In the genomic region with DNA sequence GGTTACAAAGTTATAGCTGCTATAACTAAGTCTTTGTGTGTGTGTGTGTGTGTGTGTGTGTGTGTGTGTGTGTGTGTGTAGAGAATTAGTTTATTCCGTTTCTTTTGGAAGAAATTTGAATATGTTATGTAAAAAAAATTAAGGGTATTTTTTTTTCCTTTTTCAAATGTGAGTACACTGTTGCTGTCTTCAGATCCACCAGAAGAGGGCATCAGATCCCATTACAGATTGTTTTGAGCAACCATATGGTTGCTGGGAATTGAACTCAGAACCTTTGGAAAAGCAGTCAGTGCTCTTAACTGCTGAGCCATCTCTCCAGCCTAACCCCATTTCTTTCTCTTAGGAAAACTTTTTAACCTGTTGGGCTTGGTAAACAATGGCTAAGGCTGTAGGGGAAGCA, we compare ENCODE assay signal across 12 mouse cellular contexts.
"Had no signal": no experiment of that assay in that cellular context is flagged by ENCODE, and none has a peak within 500 bp of the region (broad histone marks: within the 10 kb centered on the region; RNA-seq: fewer than 3 reads in every experiment).

No protein-coding gene starts in this region.

- H3K27ac ChIP-seq: limb, embryonic 13.5 days; liver, embryonic 15.5 days; midbrain, embryonic 10.5 days; neural tube, embryonic 13.5 days had no signal

- H3K36me3 ChIP-seq: limb, embryonic 13.5 days; liver, embryonic 15.5 days had no signal

- H3K4me3 ChIP-seq: limb, embryonic 13.5 days; liver, embryonic 15.5 days; midbrain, embryonic 10.5 days; neural tube, embryonic 13.5 days had no signal

- H3K4me2 ChIP-seq: limb, embryonic 13.5 days; liver, embryonic 15.5 days; neural tube, embryonic 13.5 days had no signal

- H3K4me1 ChIP-seq: limb, embryonic 13.5 days; liver, embryonic 15.5 days had no signal

- H3K9me3 ChIP-seq: limb, embryonic 13.5 days; liver, embryonic 15.5 days had no signal

- DNase-seq: kidney, adult 11 months; kidney, postnatal 14 days; layer of hippocampus, postnatal 36 days; left cerebral cortex, postnatal 4 days; lung, postnatal 4 days; midbrain, embryonic 14.5 days; right cerebral cortex, postnatal 14 days; thymus, postnatal 14 days had no signal

- H3K9ac ChIP-seq: limb, embryonic 13.5 days; liver, embryonic 15.5 days; neural tube, embryonic 13.5 days had no signal

- H3K27me3 ChIP-seq: limb, embryonic 13.5 days; liver, embryonic 15.5 days; neural tube, embryonic 13.5 days had no signal
